Mouse (Mus musculus): ENCODE measurements around the gene Arf5. TPM values are rescaled to one million over a fixed set of nuclear protein-coding genes. Genes with fewer than 3 reads are reported as not detected.
A peak's percentile ranks its signal among the peaks of the same experiment; 100 is the strongest.

The Arf5 gene
- polyA plus RNA-seq (2014; fragmentation: Nextera tagmentation; extraction: Ambion mirVana), result 301 and 329 TPM in 2 replicates

- H3K4me2 ChIP-seq (ENCODE audit: low read depth, low read length, severe bottlenecking), result peak within 1 kb of the TSS; percentile 55
- ATAC-seq (replicated peaks; ENCODE audit: low FRiP score) (peak; percentile 86), DNase-seq (ENCODE audit: low spot score) (peak; percentile 97)
- peaks cover 14% of the 10 kb centered on the region for H3K4me1 ChIP-seq (replicated peaks; ENCODE audit: control insufficient read depth, insufficient read depth, low read length)
- peak within 1 kb of the TSS; percentile 91 for H3K4me3 ChIP-seq (ENCODE audit: low read depth, low read length)
- H3K27ac ChIP-seq (ENCODE audit: low read depth, low read length), result 0 out of 2 replicates have a peak within 1 kb of the TSS, but pooled peaks have one; percentile 50
- no peaks in the 10 kb centered on the region for H3K9me3 ChIP-seq (ENCODE audit: control insufficient read depth, low read length)
- H3K36me3 ChIP-seq (ENCODE audit: control insufficient read depth, insufficient read depth, low read length), result peaks cover 5% of the 10 kb centered on the region
- no peaks in the 10 kb centered on the region for H3K27me3 ChIP-seq (ENCODE audit: control insufficient read depth, insufficient read depth, low read length)
- peak within 1 kb of the TSS; percentile 93 for H3K9ac ChIP-seq (ENCODE audit: low read length)
- 2% methylated on average over 42 of the region's 42 CpGs for WGBS
These were observed at the start of gene Arf5 for GRCm38 (mm10) chr6:28423313-28423712. Gene Arf5, plus strand, starts transcription at chr6:28423560.

GRCm38 (mm10) chr6:28381983-28382382 is 41.4 kb upstream of the Arf5 start:
- H3K9ac ChIP-seq (ENCODE audit: low read length), result no peak overlapping the region
- no peaks in the 10 kb centered on the region for H3K36me3 ChIP-seq (ENCODE audit: control insufficient read depth, insufficient read depth, low read length)
- H3K4me1 ChIP-seq (replicated peaks; ENCODE audit: control insufficient read depth, insufficient read depth, low read length), result no peaks in the 10 kb centered on the region
- H3K4me2 ChIP-seq (ENCODE audit: low read depth, low read length, severe bottlenecking), result no peak overlapping the region
- H3K27me3 ChIP-seq (ENCODE audit: control insufficient read depth, insufficient read depth, low read length), result no peaks in the 10 kb centered on the region
- no peak overlapping the region for H3K27ac ChIP-seq (ENCODE audit: low read depth, low read length)
- WGBS, result 63% methylated on average over 4 of the region's 4 CpGs
- ATAC-seq (replicated peaks; ENCODE audit: low FRiP score) (no peak), DNase-seq (ENCODE audit: low spot score) (no peak)
- H3K9me3 ChIP-seq (ENCODE audit: control insufficient read depth, low read length), result no peaks in the 10 kb centered on the region
- H3K4me3 ChIP-seq (ENCODE audit: low read depth, low read length), result no peak overlapping the region

GRCm38 (mm10) chr6:28385169-28385568 is 38.2 kb upstream of the Arf5 start:
- no peaks in the 10 kb centered on the region for H3K9me3 ChIP-seq (ENCODE audit: control insufficient read depth, low read length)
- no peak for ATAC-seq (replicated peaks; ENCODE audit: low FRiP score)
- H3K4me3 ChIP-seq (ENCODE audit: low read depth, low read length), result no peak overlapping the region
- DNase-seq (ENCODE audit: low spot score), result no peak
- H3K27ac ChIP-seq (ENCODE audit: low read depth, low read length), result no peak overlapping the region
- no peak overlapping the region for H3K4me2 ChIP-seq (ENCODE audit: low read depth, low read length, severe bottlenecking)
- H3K36me3 ChIP-seq (ENCODE audit: control insufficient read depth, insufficient read depth, low read length), result no peaks in the 10 kb centered on the region
- 90% methylated on average over 3 of the region's 3 CpGs for WGBS
- no peak overlapping the region for H3K9ac ChIP-seq (ENCODE audit: low read length)
- H3K4me1 ChIP-seq (replicated peaks; ENCODE audit: control insufficient read depth, insufficient read depth, low read length), result no peaks in the 10 kb centered on the region
- no peaks in the 10 kb centered on the region for H3K27me3 ChIP-seq (ENCODE audit: control insufficient read depth, insufficient read depth, low read length)

GRCm38 (mm10) chr6:28389038-28389437 is 34.3 kb upstream of the Arf5 start:
- ATAC-seq (replicated peaks; ENCODE audit: low FRiP score) (no peak), DNase-seq (ENCODE audit: low spot score) (no peak)
- H3K27ac ChIP-seq (ENCODE audit: low read depth, low read length), result no peak overlapping the region
- no peaks in the 10 kb centered on the region for H3K9me3 ChIP-seq (ENCODE audit: control insufficient read depth, low read length)
- peaks cover 4% of the 10 kb centered on the region for H3K27me3 ChIP-seq (ENCODE audit: control insufficient read depth, insufficient read depth, low read length)
- no peak overlapping the region for H3K9ac ChIP-seq (ENCODE audit: low read length)
- H3K4me1 ChIP-seq (replicated peaks; ENCODE audit: control insufficient read depth, insufficient read depth, low read length), result no peaks in the 10 kb centered on the region
- H3K36me3 ChIP-seq (ENCODE audit: control insufficient read depth, insufficient read depth, low read length), result no peaks in the 10 kb centered on the region
- 90% methylated on average over 3 of the region's 3 CpGs for WGBS
- H3K4me2 ChIP-seq (ENCODE audit: low read depth, low read length, severe bottlenecking), result no peak overlapping the region
- no peak overlapping the region for H3K4me3 ChIP-seq (ENCODE audit: low read depth, low read length)

- Histone ChIP-seq H3K4me2 (ENCODE audit: low read depth, low read length, severe bottlenecking) (peak overlapping the region; percentile 77), H3K9me3 (ENCODE audit: control insufficient read depth, low read length) (no peaks in the 10 kb centered on the region), H3K4me3 (ENCODE audit: low read depth, low read length) (peak overlapping the region; percentile 43), H3K9ac (ENCODE audit: low read length) (peak overlapping the region; percentile 35; the same call in 1 of the 2 replicates), H3K27me3 (ENCODE audit: control insufficient read depth, insufficient read depth, low read length) (peaks cover 19% of the 10 kb centered on the region), H3K27ac (ENCODE audit: low read depth, low read length) (peak overlapping the region; percentile 81; the same call in 1 of the 2 replicates), H3K36me3 (ENCODE audit: control insufficient read depth, insufficient read depth, low read length) (no peaks in the 10 kb centered on the region), H3K4me1 (replicated peaks; ENCODE audit: control insufficient read depth, insufficient read depth, low read length) (peaks cover 4% of the 10 kb centered on the region; the same call in 1 of the 2 replicates)
- ATAC-seq (replicated peaks; ENCODE audit: low FRiP score) (peak; percentile 54), DNase-seq (ENCODE audit: low spot score) (no peak)
- 7% methylated on average over 15 of the region's 15 CpGs for WGBS
These were observed 27.1 kb upstream of the Arf5 start for GRCm38 (mm10) chr6:28396051-28396852.

- H3K27ac ChIP-seq (ENCODE audit: low read depth, low read length), result peak overlapping the region; percentile 81
- peak; percentile 76 for DNase-seq (ENCODE audit: low spot score)
- H3K4me2 ChIP-seq (ENCODE audit: low read depth, low read length, severe bottlenecking), result peak overlapping the region; percentile 77
- peak overlapping the region; percentile 70 for H3K9ac ChIP-seq (ENCODE audit: low read length)
- H3K9me3 ChIP-seq (ENCODE audit: control insufficient read depth, low read length), result no peaks in the 10 kb centered on the region
- peaks cover 4% of the 10 kb centered on the region; the same call in 1 of the 2 replicates for H3K4me1 ChIP-seq (replicated peaks; ENCODE audit: control insufficient read depth, insufficient read depth, low read length)
- WGBS, result under 1% methylated on average over 19 of the region's 19 CpGs
- peak overlapping the region; percentile 43 for H3K4me3 ChIP-seq (ENCODE audit: low read depth, low read length)
- peak; percentile 57 for ATAC-seq (replicated peaks; ENCODE audit: low FRiP score)
- no peaks in the 10 kb centered on the region for H3K36me3 ChIP-seq (ENCODE audit: control insufficient read depth, insufficient read depth, low read length)
- peaks cover 19% of the 10 kb centered on the region for H3K27me3 ChIP-seq (ENCODE audit: control insufficient read depth, insufficient read depth, low read length)
These were observed 26.4 kb upstream of the Arf5 start for GRCm38 (mm10) chr6:28396853-28397457.

GRCm38 (mm10) chr6:28397681-28398203 is 25.6 kb upstream of the Arf5 start, which contains the start of gene Zfp800:
Gene Zfp800, minus strand, starts transcription at chr6:28398005.
- Histone ChIP-seq H3K9me3 (ENCODE audit: control insufficient read depth, low read length) (no peaks in the 10 kb centered on the region), H3K27me3 (ENCODE audit: control insufficient read depth, insufficient read depth, low read length) (peaks cover 19% of the 10 kb centered on the region), H3K4me3 (ENCODE audit: low read depth, low read length) (peak within 1 kb of the TSS; percentile 43), H3K27ac (ENCODE audit: low read depth, low read length) (peak within 1 kb of the TSS; percentile 81), H3K4me1 (replicated peaks; ENCODE audit: control insufficient read depth, insufficient read depth, low read length) (peaks cover 4% of the 10 kb centered on the region; the same call in 1 of the 2 replicates), H3K36me3 (ENCODE audit: control insufficient read depth, insufficient read depth, low read length) (no peaks in the 10 kb centered on the region), H3K4me2 (ENCODE audit: low read depth, low read length, severe bottlenecking) (peak within 1 kb of the TSS; percentile 77), H3K9ac (ENCODE audit: low read length) (peak within 1 kb of the TSS; percentile 70)
- WGBS, result under 1% methylated on average over 33 of the region's 33 CpGs
- ATAC-seq (replicated peaks; ENCODE audit: low FRiP score) (peak; percentile 63), DNase-seq (ENCODE audit: low spot score) (peak; percentile 78)

DNA sequence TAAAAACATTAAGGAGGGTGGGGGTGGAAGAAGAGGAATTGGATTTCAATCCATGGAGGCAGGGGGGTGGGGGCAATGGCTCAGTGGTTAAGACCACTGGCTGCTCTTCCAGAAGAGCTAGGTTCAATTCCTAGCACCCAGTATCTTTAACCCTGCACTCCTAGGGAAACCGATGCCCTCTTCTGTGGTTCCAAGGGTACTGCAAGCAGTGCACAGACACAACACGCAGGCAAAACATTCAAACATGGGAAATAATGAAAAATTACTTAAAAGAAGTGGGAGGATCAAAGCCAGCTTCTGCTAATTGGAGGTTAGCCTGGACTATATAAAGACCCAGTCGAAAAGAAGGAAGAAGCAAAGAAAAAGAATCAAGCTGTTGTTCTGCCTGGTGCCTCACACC is 24.6 kb upstream of the Arf5 start:
- H3K4me2 ChIP-seq (ENCODE audit: low read depth, low read length, severe bottlenecking), result no peak overlapping the region
- no peak overlapping the region for H3K27ac ChIP-seq (ENCODE audit: low read depth, low read length)
- no peaks in the 10 kb centered on the region for H3K36me3 ChIP-seq (ENCODE audit: control insufficient read depth, insufficient read depth, low read length)
- H3K27me3 ChIP-seq (ENCODE audit: control insufficient read depth, insufficient read depth, low read length), result peaks cover 18% of the 10 kb centered on the region
- H3K9me3 ChIP-seq (ENCODE audit: control insufficient read depth, low read length), result no peaks in the 10 kb centered on the region
- no peak for DNase-seq (ENCODE audit: low spot score)
- H3K9ac ChIP-seq (ENCODE audit: low read length), result no peak overlapping the region
- ATAC-seq (replicated peaks; ENCODE audit: low FRiP score), result no peak
- peaks cover 4% of the 10 kb centered on the region; the same call in 1 of the 2 replicates for H3K4me1 ChIP-seq (replicated peaks; ENCODE audit: control insufficient read depth, insufficient read depth, low read length)
- H3K4me3 ChIP-seq (ENCODE audit: low read depth, low read length), result no peak overlapping the region
- WGBS, result 88% methylated on average over 3 of the region's 3 CpGs

Data from forebrain, embryonic 11.5 days (tissue).